Mouse (Mus musculus): ENCODE data around the gene Notch1.

GRCm38 (mm10) chr2:26486264-26486810 lies 30.1 kb downstream of the Notch1 start:
- TF ChIP-seq CTCF (IDR thresholded peaks at IDR 0.05; ENCODE audit: low read depth) (no peak), EP300 (IDR thresholded peaks at IDR 0.05; ENCODE audit: low read depth) (no peak)

Data from liver, embryonic 14.5 days (tissue).